Mouse (Mus musculus) macrophage (primary cell): Measurements from ENCODE around the gene Slc2a12. TPM values are rescaled to one million over a fixed set of nuclear protein-coding genes. Genes with fewer than 3 reads are reported as not detected.

ENCODE experiments used
- H3K27ac ChIP-seq: fragments of 350-480 bp; formaldehyde crosslinking; 2 replicates; pipeline ENCODE4 v1.9.0; 2021
- H3K36me3 ChIP-seq: fragments of 350-480 bp; formaldehyde crosslinking; 2 replicates; pipeline ENCODE4 v1.9.0; 2021; ENCODE audit errors: inconsistent target
- H3K4me3 ChIP-seq: fragments of 350-480 bp; formaldehyde crosslinking; 2 replicates; pipeline ENCODE4 v1.9.0; 2021; ENCODE audit errors: inconsistent target
- H3K79me2 ChIP-seq: fragments of 350-480 bp; formaldehyde crosslinking; 2 replicates; pipeline ENCODE4 v1.9.0; 2021; ENCODE audit errors: inconsistent target
- WGBS: methylation state at CpG from one replicate; pipeline ENCODE4 v1.1.7; 2026; ENCODE audit warnings: inconsistent platforms; ENCODE audit not compliant: missing documents; 5-methylcytosine and 5-hydroxymethylcytosine counted together
- polyA plus RNA-seq: library from polyadenylated mRNA; stranded (reverse); fragments of 250-400 nt; gene quantifications from 3 replicates; pipeline ENCODE4 v1.2.4, GENCODE M21; 2018; ENCODE audit warnings: inconsistent platforms
- total RNA-seq, 78 experiments: library from RNA; depleted of rRNA; stranded (reverse); fragments of 250-400 nt; gene quantifications; 1 replicate in 9 of 78; 2 replicates in 24 of 78; 3 replicates in 43 of 78; 4 replicates in 2 of 78; pipeline ENCODE4 v1.2.4; 2018; ENCODE audit warnings: inconsistent platforms in 56 of 78

Slc2a12 gene
- under 1 TPM in 1 of 26 experiments, not detected in 25; 0.16 TPM for total RNA-seq (2018; cell fraction: chromatin; rRNA removed)
- total RNA-seq (2018; cell fraction: cytosol; rRNA removed) = under 1 TPM in 1 of 26 experiments, not detected in 25; 0.05 TPM
- not detected for total RNA-seq (2018; cell fraction: nucleus; rRNA removed)
- polyA plus RNA-seq = 0.04 TPM in 1 of 3 replicates, not detected in the others

- H3K27ac ChIP-seq = no peak within 1 kb of the TSS
- no peaks in the 10 kb centered on the region for H3K79me2 ChIP-seq
- H3K36me3 ChIP-seq = no peaks in the 10 kb centered on the region
- H3K4me3 ChIP-seq = no peak within 1 kb of the TSS
- 5% methylated on average over 40 of the region's 40 CpGs for WGBS
Measured at GRCm38 (mm10) chr10:22644853-22645491, at the start of gene Slc2a12. Gene Slc2a12, plus strand, starts transcription at chr10:22645011.

DNA sequence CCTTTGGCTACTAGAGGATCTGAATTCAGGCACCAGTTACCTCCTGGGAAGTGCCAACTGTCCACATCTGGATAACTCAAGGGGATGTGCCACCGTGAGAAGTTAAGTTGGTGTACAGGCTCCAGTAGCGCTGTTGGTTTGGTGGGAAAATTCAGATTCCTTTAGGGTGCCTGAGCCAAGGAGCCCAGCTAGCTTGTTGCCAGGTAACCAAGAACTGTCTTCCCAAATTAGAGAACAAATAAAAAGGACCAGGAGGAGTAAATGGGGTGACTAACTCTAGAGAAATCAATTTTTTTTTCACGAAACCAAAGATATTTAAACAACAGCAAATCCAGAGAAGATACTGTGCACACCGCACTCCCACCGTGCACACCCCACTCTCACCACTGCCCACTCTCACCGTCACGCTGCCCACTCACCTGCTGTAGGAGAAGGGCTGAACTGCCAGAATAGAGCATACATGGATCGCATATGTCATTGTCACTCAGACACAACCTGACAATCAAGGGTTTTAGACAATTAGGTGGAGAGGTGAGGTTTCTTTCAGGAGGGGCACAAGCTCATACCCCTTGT is 45.8 kb upstream of the Slc2a12 start:
- Histone ChIP-seq H3K36me3 (no peaks in the 10 kb centered on the region), H3K4me3 (no peak overlapping the region)

GRCm38 (mm10) chr10:22601046-22601445 is 43.8 kb upstream of the Slc2a12 start:
- Histone ChIP-seq H3K36me3 (no peaks in the 10 kb centered on the region), H3K79me2 (no peaks in the 10 kb centered on the region)
- 92% methylated on average over 6 of the region's 6 CpGs for WGBS

More for the DNA sequence above, 45.8 kb upstream of the Slc2a12 start:
- WGBS = 97% methylated on average over 8 of the region's 8 CpGs
- H3K79me2 ChIP-seq = no peaks in the 10 kb centered on the region
- H3K27ac ChIP-seq = no peak overlapping the region

GRCm38 (mm10) chr10:22604801-22605200 is 40.0 kb upstream of the Slc2a12 start:
- H3K36me3 ChIP-seq = no peaks in the 10 kb centered on the region
- H3K79me2 ChIP-seq = no peaks in the 10 kb centered on the region
- 81% methylated on average over 2 of the region's 2 CpGs for WGBS
- H3K27ac ChIP-seq = no peak overlapping the region
- no peak overlapping the region for H3K4me3 ChIP-seq

More at GRCm38 (mm10) chr10:22601046-22601445, 43.8 kb upstream of the Slc2a12 start:
- Histone ChIP-seq H3K27ac (no peak overlapping the region), H3K4me3 (no peak overlapping the region)

GRCm38 (mm10) chr10:22608273-22608672 is 36.5 kb upstream of the Slc2a12 start:
- Histone ChIP-seq H3K79me2 (no peaks in the 10 kb centered on the region), H3K27ac (no peak overlapping the region), H3K36me3 (no peaks in the 10 kb centered on the region), H3K4me3 (no peak overlapping the region)
- 85% methylated on average over 5 of the region's 5 CpGs for WGBS

- WGBS = 23% methylated on average over 11 of the region's 11 CpGs
- Histone ChIP-seq H3K36me3 (no peaks in the 10 kb centered on the region), H3K27ac (no peak overlapping the region), H3K79me2 (no peaks in the 10 kb centered on the region), H3K4me3 (no peak overlapping the region)
Measured at GRCm38 (mm10) chr10:22608799-22609357, 35.9 kb upstream of the Slc2a12 start.

DNA sequence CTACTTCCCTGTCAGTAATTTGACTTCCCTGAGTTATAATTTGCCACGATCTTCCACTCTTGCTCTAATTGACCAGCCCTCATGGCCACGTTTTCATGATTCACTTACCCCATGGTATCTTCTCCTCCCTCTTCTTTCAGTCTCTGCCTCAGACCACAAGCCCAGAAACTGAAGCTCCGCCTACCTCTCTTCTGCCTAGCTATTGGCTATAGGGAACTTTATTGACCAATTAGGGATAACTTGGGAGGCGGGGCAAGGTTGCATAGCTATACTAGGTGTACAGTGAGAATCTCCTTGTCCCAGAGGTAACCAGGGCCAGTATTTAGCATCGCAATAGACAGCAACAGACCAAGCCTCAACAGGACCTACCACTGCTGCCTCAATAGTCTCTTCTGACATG is 31.5 kb upstream of the Slc2a12 start:
- Histone ChIP-seq H3K79me2 (no peaks in the 10 kb centered on the region), H3K4me3 (no peak overlapping the region), H3K27ac (no peak overlapping the region), H3K36me3 (no peaks in the 10 kb centered on the region)
- 83% methylated on average over 5 of the region's 5 CpGs for WGBS

DNA sequence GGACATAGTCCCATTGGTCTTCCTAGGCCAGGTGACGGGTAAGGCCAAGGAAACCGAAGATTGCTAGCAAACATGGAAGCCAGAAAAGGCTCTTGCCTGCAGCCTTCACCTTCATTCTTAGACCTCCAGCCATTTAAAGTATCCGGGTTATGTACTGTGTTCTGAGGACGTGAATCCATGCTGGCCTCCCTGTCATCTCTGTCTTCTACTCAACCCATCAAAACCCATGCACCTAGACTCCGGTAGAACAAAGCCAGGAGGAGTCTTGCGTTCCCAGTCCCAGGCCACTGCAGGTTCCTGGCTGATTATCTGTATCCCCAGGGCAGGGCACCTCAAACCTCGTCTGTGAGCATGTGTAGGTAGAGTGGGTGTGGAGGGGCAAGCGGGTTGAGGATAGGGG is 30.3 kb upstream of the Slc2a12 start:
- WGBS = 92% methylated on average over 8 of the region's 8 CpGs
- no peak overlapping the region for H3K4me3 ChIP-seq
- H3K27ac ChIP-seq = no peak overlapping the region
- H3K36me3 ChIP-seq = no peaks in the 10 kb centered on the region
- H3K79me2 ChIP-seq = no peaks in the 10 kb centered on the region

DNA sequence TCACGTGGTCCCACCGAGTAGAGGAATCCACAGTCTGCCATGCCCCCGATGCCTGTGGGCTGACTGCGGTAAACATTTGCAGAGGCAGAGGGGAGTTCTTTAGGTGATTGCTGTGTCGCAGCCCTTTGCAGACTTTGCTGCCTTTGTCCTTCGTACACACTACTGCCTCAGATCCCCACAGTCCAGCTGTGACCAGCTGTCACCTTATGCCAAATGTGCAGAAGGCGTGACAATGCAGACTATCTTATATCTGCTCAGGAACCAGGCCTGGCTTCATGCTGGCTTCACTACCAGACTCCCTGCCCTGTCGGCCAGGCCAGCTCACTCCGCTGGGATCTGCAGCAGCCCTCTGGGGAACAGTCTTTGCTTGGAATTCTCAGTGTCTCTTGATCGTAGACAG is 29.5 kb upstream of the Slc2a12 start:
- H3K27ac ChIP-seq = no peak overlapping the region
- no peak overlapping the region for H3K4me3 ChIP-seq
- 78% methylated on average over 10 of the region's 10 CpGs for WGBS
- H3K79me2 ChIP-seq = no peaks in the 10 kb centered on the region
- no peaks in the 10 kb centered on the region for H3K36me3 ChIP-seq

GRCm38 (mm10) chr10:22618842-22619241 is 26.0 kb upstream of the Slc2a12 start:
- 83% methylated on average over 2 of the region's 2 CpGs for WGBS
- no peaks in the 10 kb centered on the region for H3K36me3 ChIP-seq
- no peak overlapping the region for H3K4me3 ChIP-seq
- no peaks in the 10 kb centered on the region for H3K79me2 ChIP-seq
- H3K27ac ChIP-seq = no peak overlapping the region

GRCm38 (mm10) chr10:22628832-22629231 is 16.0 kb upstream of the Slc2a12 start:
- H3K27ac ChIP-seq = no peak overlapping the region
- H3K4me3 ChIP-seq = no peak overlapping the region
- H3K36me3 ChIP-seq = no peaks in the 10 kb centered on the region
- H3K79me2 ChIP-seq = no peaks in the 10 kb centered on the region
- 92% methylated on average over 1 of the region's 1 CpGs for WGBS

GRCm38 (mm10) chr10:22631103-22631502 is 13.7 kb upstream of the Slc2a12 start:
- Histone ChIP-seq H3K27ac (no peak overlapping the region), H3K79me2 (no peaks in the 10 kb centered on the region), H3K36me3 (no peaks in the 10 kb centered on the region), H3K4me3 (no peak overlapping the region)
- 33% methylated on average over 3 of the region's 4 CpGs for WGBS

- WGBS = 64% methylated on average over 7 of the region's 7 CpGs
Measured at GRCm38 (mm10) chr10:22631528-22631927, 13.3 kb upstream of the Slc2a12 start.

GRCm38 (mm10) chr10:22631956-22632355 is 12.9 kb upstream of the Slc2a12 start:
- no peaks in the 10 kb centered on the region for H3K36me3 ChIP-seq
- 89% methylated on average over 4 of the region's 4 CpGs for WGBS
- H3K27ac ChIP-seq = no peak overlapping the region
- H3K4me3 ChIP-seq = no peak overlapping the region
- no peaks in the 10 kb centered on the region for H3K79me2 ChIP-seq

More at GRCm38 (mm10) chr10:22631528-22631927, 13.3 kb upstream of the Slc2a12 start:
- no peaks in the 10 kb centered on the region for H3K79me2 ChIP-seq
- no peaks in the 10 kb centered on the region for H3K36me3 ChIP-seq
- H3K4me3 ChIP-seq = no peak overlapping the region
- H3K27ac ChIP-seq = no peak overlapping the region
